Mouse (Mus musculus) forebrain, postnatal 0 days (tissue): ENCODE results near the gene Prep. TPM values are rescaled to one million over a fixed set of nuclear protein-coding genes. Genes with fewer than 3 reads are reported as not detected.

Source experiments
- ATAC-seq: fragments of 200-750 bp; cut with Nextera tagmentation; 2 replicates; pipeline ENCODE4 v1.8.0; 2017; ENCODE audit warnings: mild to moderate bottlenecking, moderate library complexity
- DNase-seq: peaks from one replicate; pipeline ENCODE4 v3.0.0-alpha.2; 2015
- H3K27ac ChIP-seq: fragments of 300-500 bp; sonication (generic); 2 replicates; pipeline ENCODE4 v1.5.1; 2014; ENCODE audit warnings: low read depth, mild to moderate bottlenecking, antibody characterized with exemption, low read length, moderate library complexity, mixed read lengths
- H3K27me3 ChIP-seq: fragments of 300-500 bp; sonication (generic); 2 replicates; pipeline ENCODE4 v1.6.1; 2014; ENCODE audit warnings: mild to moderate bottlenecking, low read length, mixed read lengths; ENCODE audit not compliant: insufficient read depth
- H3K36me3 ChIP-seq: fragments of 300-500 bp; sonication (generic); 2 replicates; pipeline ENCODE4 v1.6.1; 2014; ENCODE audit warnings: mild to moderate bottlenecking, moderate library complexity; ENCODE audit not compliant: insufficient read depth
- H3K4me1 ChIP-seq: fragments of 300-500 bp; sonication (generic); 2 replicates; pipeline ENCODE4 v1.6.1; 2014; ENCODE audit warnings: antibody characterized with exemption; ENCODE audit not compliant: insufficient read depth
- H3K4me2 ChIP-seq: fragments of 300-500 bp; sonication (generic); 2 replicates; pipeline ENCODE4 v1.6.1; 2014; ENCODE audit warnings: low read depth, mild to moderate bottlenecking, moderate library complexity
- H3K4me3 ChIP-seq: fragments of 300-500 bp; sonication (generic); 2 replicates; pipeline ENCODE4 v1.5.1; 2014; ENCODE audit warnings: low read depth, low read length, mixed read lengths
- H3K9ac ChIP-seq: fragments of 300-500 bp; sonication (generic); 2 replicates; pipeline ENCODE4 v1.6.1; 2014; ENCODE audit warnings: mild to moderate bottlenecking
- H3K9me3 ChIP-seq: fragments of 300-500 bp; sonication (generic); 2 replicates; pipeline ENCODE4 v1.6.1; 2016; ENCODE audit warnings: low read length
- CTCF ChIP-seq: sonication (generic); IDR thresholded peaks from 2 replicates; pipeline ENCODE4 v1.5.1; 2016; ENCODE audit warnings: antibody characterized with exemption, control low read depth, low read depth
- WGBS: fragments of 180-500 bp; shearing (Covaris S2); extraction: QIAGEN DNeasy Blood & Tissue Kit; methylation state at CpG from one replicate; pipeline ENCODE4 v1.1.7; 2014; 5-methylcytosine and 5-hydroxymethylcytosine counted together
- polyA plus RNA-seq: library from polyadenylated mRNA; unstranded; fragments of >200 nt; fragmentation: Nextera tagmentation; extraction: Ambion mirVana; gene quantifications from 2 replicates; pipeline ENCODE4 v1.2.1, GENCODE M21; 2015
- total RNA-seq: library from RNA; depleted of rRNA; stranded (reverse); fragments of >200 nt; gene quantifications from 2 replicates; pipeline ENCODE4 v1.2.3, GENCODE M21; 2014

Prep gene
- total and polyA plus RNA-seq, 2 experiments from 2014 or later, result 18.1 to 19.0 TPM

GRCm38 (mm10) chr10:45045268-45045928 lies 21.6 kb upstream of the Prep start:
- DNase-seq (peak; percentile 88), ATAC-seq (peak; percentile 85)
- Histone ChIP-seq H3K9me3 (no peaks in the 10 kb centered on the region), H3K4me1 (no peaks in the 10 kb centered on the region), H3K4me2 (no peak overlapping the region), H3K36me3 (no peaks in the 10 kb centered on the region), H3K27ac (no peak overlapping the region), H3K9ac (no peak overlapping the region), H3K27me3 (no peaks in the 10 kb centered on the region), H3K4me3 (no peak overlapping the region)
- TF ChIP-seq CTCF, result peak; percentile 83
- 26% methylated on average over 12 of the region's 12 CpGs for WGBS

GRCm38 (mm10) chr10:45048158-45048557 lies 18.8 kb upstream of the Prep start:
- no peaks in the 10 kb centered on the region for H3K36me3 ChIP-seq
- H3K4me1 ChIP-seq, result no peaks in the 10 kb centered on the region
- H3K9ac ChIP-seq, result no peak overlapping the region
- H3K27ac ChIP-seq, result no peak overlapping the region
- H3K4me2 ChIP-seq, result no peak overlapping the region
- TF ChIP-seq CTCF, result no peak
- H3K9me3 ChIP-seq, result no peaks in the 10 kb centered on the region
- WGBS, result 77% methylated on average over 11 of the region's 11 CpGs
- H3K27me3 ChIP-seq, result no peaks in the 10 kb centered on the region
- no peak for DNase-seq
- no peak for ATAC-seq
- H3K4me3 ChIP-seq, result no peak overlapping the region

- Histone ChIP-seq H3K9ac (no peak overlapping the region), H3K27me3 (no peaks in the 10 kb centered on the region), H3K4me2 (no peak overlapping the region), H3K4me3 (no peak overlapping the region), H3K36me3 (no peaks in the 10 kb centered on the region), H3K27ac (no peak overlapping the region), H3K9me3 (no peaks in the 10 kb centered on the region), H3K4me1 (no peaks in the 10 kb centered on the region)
- no peak for TF ChIP-seq CTCF
- ATAC-seq (no peak), DNase-seq (no peak)
- WGBS, result 45% methylated on average over 11 of the region's 11 CpGs
Measured at GRCm38 (mm10) chr10:45048622-45049021, 18.4 kb upstream of the Prep start.

- peak; percentile 71 for ATAC-seq
- Histone ChIP-seq H3K36me3 (no peaks in the 10 kb centered on the region), H3K27ac (no peak overlapping the region), H3K4me2 (no peak overlapping the region), H3K4me3 (no peak overlapping the region), H3K27me3 (no peaks in the 10 kb centered on the region), H3K4me1 (no peaks in the 10 kb centered on the region), H3K9me3 (no peaks in the 10 kb centered on the region), H3K9ac (no peak overlapping the region)
- DNase-seq, result peak; percentile 78
- 57% methylated on average over 11 of the region's 11 CpGs for WGBS
- TF ChIP-seq CTCF, result peak; percentile 73
Measured at GRCm38 (mm10) chr10:45051125-45051744, 15.8 kb upstream of the Prep start.

GRCm38 (mm10) chr10:45058361-45058760 lies 8.6 kb upstream of the Prep start:
- ATAC-seq (no peak), DNase-seq (no peak)
- Histone ChIP-seq H3K9ac (no peak overlapping the region), H3K4me3 (no peak overlapping the region), H3K4me1 (no peaks in the 10 kb centered on the region), H3K9me3 (no peaks in the 10 kb centered on the region), H3K4me2 (no peak overlapping the region), H3K27me3 (no peaks in the 10 kb centered on the region), H3K36me3 (no peaks in the 10 kb centered on the region), H3K27ac (no peak overlapping the region)
- 89% methylated on average over 6 of the region's 6 CpGs for WGBS
- TF ChIP-seq CTCF, result no peak

GRCm38 (mm10) chr10:45060841-45061240 lies 6.2 kb upstream of the Prep start:
- H3K4me1 ChIP-seq, result 0 out of 2 replicates have a peak, but pooled peaks cover under 1% of the 10 kb centered on the region
- no peak overlapping the region for H3K4me3 ChIP-seq
- H3K9ac ChIP-seq, result no peak overlapping the region
- DNase-seq (no peak), ATAC-seq (no peak)
- no peak overlapping the region for H3K27ac ChIP-seq
- H3K9me3 ChIP-seq, result no peaks in the 10 kb centered on the region
- no peak for TF ChIP-seq CTCF
- H3K4me2 ChIP-seq, result no peak overlapping the region
- H3K36me3 ChIP-seq, result no peaks in the 10 kb centered on the region
- 68% methylated on average over 1 of the region's 1 CpGs for WGBS
- H3K27me3 ChIP-seq, result no peaks in the 10 kb centered on the region
